Mouse (Mus musculus) CD4-positive, CD25-positive, alpha-beta regulatory T cell, adult 4 months (primary cell): ENCODE data around the gene Ryr3. TPM values are rescaled to one million over a fixed set of nuclear protein-coding genes. Genes with fewer than 3 reads are reported as not detected.
A peak's percentile ranks its signal among the peaks of the same experiment; 100 is the strongest.

Experiments used
- ATAC-seq: one replicate; pipeline ENCODE4 v1.8.0; 2017
- polyA plus RNA-seq, 2 experiments: library from polyadenylated mRNA; unstranded; fragments of 100-300 nt; shearing (Covaris generic); gene quantifications; one replicate each; pipeline ENCODE4 v1.2.1; 2017

The Ryr3 gene
- polyA plus RNA-seq, 2 experiments from 2014 or later: 1.9 to 2.2 TPM

GRCm38 (mm10) chr2:112632536-112632935 is 584.4 kb downstream of the Ryr3 start:
- no peak for ATAC-seq

DNA sequence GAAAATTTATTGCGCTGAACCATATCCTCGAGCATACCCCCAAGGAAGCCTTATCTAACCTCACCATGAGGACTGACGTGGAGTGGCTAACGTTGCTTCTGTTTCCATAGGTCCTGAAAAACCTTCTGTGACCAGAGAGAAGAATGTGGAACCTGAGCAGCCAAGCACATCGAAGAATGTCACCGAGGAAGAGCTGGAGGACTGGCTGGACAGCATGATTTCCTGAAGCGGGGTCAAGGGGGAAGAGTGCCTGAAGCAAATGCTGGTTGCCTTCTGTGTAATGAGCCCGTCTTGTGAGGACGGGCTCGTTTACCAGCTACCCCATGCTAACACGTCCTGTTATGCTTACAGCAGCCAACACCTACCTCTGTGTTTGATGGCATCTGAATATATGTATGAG is 586.2 kb downstream of the Ryr3 start:
- no peak for ATAC-seq

DNA sequence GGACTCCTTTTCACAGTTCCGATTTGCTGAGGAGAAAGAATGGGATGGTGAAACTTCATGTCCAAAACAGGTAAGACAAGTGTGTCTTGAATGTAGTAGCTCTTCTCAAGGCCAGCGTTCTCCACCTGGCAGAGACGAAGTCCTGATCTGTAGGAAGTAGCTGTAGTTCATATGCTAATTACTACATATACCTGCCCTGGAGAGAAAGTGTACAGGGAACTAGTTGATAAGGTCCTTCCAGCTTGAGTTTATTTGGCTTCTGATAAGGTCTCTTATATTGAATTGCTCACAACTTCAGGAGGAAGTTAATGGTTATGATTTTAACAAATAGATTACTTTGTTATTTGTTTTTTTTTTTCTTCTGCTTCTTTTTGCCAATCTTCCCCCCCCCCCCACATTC is 591.7 kb downstream of the Ryr3 start:
- ATAC-seq: no peak

DNA sequence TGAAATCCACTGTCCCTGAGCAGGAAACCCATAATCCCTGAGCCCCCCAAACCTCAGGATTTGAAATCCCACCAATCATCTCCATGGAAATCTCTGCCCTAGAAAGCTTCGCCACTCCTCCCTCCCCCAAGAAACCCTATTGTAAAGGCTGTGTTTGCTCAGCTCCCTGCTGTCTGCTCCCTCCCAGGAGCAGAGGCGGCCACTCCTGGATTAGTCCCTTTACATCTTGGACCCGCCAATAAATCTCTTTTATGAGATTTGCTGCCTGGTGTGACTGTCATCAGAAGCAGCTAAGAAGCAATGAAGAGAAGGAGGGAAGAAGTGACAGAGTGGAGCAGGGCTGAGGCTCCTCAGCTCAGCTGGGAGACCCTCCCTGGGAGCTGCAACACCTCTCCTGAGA is 599.7 kb downstream of the Ryr3 start:
- ATAC-seq: no peak

DNA sequence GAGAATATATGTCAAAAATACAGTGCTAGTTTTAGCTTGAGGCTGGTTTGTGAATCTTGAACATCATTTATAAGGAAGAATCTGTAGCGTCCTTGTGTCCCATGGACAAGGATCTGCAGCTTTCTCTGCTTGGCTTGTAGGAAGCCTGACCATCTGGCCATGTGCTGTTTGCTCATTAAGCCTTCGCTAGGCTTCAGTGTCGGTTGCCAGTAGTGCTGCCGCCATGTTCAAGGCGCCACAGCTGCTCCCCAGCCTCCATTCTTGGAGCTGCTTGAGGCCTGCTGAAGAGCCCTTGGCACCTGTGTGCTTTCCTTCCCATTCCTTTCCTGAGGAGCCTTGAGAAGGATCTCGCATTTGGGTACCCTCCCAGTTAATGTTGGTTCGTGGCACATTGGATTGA is 602.5 kb downstream of the Ryr3 start:
- no peak for ATAC-seq

- peak; percentile 64 for ATAC-seq
Measured at GRCm38 (mm10) chr2:112612628-112613027, 604.3 kb downstream of the Ryr3 start.

DNA sequence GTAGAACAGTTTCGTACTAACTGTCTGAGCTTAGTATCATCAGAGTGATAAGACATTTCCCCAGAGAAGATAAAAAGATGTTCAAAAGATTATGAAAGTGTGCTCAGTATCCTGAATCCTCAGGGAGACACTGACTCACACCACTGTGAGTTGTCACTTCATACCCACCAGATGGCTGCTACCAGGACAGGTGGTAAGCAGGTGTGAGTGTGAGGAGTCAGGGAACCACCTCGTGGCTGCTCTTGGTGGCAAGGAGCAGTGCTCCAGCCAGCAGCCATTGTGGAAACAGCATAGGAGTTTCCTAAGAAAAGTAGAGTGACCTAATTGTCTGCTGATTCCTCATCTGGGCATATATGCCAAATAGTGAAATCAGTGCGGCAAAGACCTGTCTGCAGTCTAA is 610.4 kb downstream of the Ryr3 start:
- ATAC-seq: no peak

DNA sequence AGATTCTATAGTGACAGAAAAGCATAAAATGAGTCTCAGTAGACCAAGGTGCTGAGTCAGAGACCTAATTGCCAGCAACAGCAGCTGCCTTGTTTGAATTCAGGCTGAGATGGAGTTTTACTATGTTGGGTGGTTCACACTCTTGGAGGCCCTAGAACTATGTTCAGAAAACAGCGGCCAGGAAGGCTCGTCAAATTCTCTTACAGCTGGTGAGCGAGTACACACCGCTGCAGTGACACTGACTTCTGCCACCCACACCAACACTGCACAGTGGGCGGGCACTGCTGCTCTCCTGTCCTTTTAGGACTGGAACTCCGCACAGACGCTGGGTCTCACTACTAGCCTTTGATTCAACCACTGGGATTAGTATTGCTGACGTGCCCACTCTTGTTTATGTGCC is 614.4 kb downstream of the Ryr3 start:
- ATAC-seq: no peak

GRCm38 (mm10) chr2:112600222-112600621 is 616.7 kb downstream of the Ryr3 start:
- ATAC-seq: no peak

DNA sequence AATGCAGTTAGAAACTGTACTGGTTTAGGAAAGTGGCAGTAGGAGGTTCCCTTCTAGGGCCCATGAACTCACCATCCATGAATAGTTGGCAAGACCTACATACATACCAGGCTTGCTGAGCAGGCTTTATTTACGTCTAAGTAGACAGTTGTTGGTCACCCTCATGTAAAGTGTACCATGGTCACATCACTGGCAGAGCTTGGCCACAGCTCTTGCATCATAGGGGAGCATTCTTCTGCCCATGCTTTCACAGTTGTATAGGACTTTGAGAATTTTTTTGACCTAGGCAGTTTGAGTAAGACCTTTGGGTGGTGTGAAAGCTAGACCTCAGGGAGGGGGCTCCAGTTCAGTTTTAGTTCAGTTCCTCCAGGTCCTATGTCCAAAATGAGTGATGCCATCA is 619.8 kb downstream of the Ryr3 start:
- ATAC-seq: no peak

DNA sequence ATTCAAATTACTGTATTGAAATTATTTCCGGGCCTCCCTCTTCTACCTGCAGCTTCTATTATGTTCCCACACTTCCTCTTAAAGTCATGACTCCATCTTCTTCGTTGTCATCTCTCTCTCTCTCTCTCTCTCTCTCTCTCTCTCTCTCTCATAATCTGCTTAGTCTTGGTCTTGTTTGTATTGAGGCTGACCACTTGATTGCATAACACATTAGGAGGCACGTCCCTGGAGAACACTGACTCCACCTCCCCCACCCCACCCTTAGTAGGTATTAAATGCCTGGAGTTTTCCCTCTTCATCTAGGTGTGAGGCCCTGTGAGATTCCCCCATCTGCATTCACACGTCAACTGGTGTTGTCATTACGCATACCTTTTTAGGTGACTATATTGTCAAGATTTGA is 620.5 kb downstream of the Ryr3 start:
- no peak for ATAC-seq

GRCm38 (mm10) chr2:112595807-112596206 is 621.1 kb downstream of the Ryr3 start:
- ATAC-seq: no peak

DNA sequence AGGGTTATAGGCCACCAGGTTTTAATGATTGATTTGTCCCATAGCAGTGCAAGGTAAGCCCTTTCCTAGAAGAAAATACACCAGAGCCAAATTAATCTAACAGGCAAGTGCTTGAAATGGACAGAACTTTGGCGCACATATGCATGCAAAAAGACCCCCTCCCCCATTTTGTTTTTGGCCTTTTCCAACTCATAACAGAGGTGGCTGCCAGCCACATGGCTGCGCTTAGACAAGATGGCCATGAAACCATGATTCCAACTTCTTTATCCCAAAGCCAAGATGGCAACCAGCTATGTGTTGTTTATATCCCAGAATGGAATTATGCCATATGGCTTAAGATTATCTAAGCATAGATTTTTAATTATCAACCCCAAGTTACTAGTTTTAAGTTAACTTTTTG is 623.1 kb downstream of the Ryr3 start:
- no peak for ATAC-seq

DNA sequence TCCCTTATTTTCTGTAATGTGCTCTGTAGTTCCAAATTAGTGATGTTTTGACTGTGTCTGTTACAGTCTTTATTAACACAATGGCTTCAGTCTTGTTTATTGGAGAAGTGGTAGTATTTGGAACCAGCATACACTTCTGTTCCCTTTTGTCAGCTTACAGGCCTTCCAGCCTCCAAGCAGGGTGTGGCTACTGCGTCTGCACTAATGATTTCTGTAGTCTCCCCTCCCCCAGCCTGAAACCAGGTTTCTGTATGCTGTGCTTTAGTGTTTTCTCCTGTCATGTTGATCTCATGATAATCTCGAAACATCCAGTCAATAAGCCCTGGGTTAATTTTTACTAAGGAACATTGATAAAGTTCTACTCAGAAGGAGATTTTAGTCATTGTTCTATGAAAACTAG is 623.6 kb downstream of the Ryr3 start:
- no peak for ATAC-seq

DNA sequence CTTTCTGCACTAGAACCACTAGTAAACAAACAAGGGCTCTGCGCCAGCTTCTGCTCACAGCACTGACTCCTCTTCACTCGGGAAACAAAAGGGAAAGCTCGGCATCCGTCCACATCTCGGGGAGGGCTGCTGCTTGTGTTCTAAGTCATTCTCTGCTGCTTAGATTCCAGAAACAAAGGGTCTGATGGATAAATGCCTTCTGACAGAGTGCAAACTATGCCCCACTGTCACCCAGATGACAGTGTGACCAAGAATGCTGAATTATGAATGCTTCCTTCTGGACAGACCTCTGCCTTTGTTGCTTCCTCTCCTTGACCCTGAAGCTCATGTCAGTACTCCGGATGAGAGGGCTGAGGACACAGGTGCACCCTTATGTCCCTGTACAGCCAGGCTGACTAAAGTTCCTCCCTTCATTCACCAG is 625.4 kb downstream of the Ryr3 start:
- no peak for ATAC-seq

- no peak for ATAC-seq
Measured at GRCm38 (mm10) chr2:112590985-112591384, 625.9 kb downstream of the Ryr3 start.

Other genes with a start within 250 kb of the Ryr3 start
- gene Tmco5b, start 68.6 kb upstream of the Ryr3 start, polyA plus RNA-seq: not detected
- gene Fmn1, start 110.6 kb upstream of the Ryr3 start, polyA plus RNA-seq: 1 to 10 TPM in 1 of 2 experiments, under 1 TPM in 1; 0.13 to 1.1 TPM